Mouse (Mus musculus) lung, adult 2 months (tissue): Measurements from ENCODE around the gene Rai14. TPM values are rescaled to one million over a fixed set of nuclear protein-coding genes. Genes with fewer than 3 reads are reported as not detected.
"Not testable (repeated sequence)": the region's sequence is repeated elsewhere in the genome, so short reads cannot be mapped to it uniquely, and the experiment has no call there.

Experiments used
- DNase-seq: peaks from one replicate; pipeline ENCODE4 v3.0.0; 2022
- H3K4me1 ChIP-seq: fragments of 200-500 bp; 2 replicates; pipeline ENCODE4 v1.6.1; 2011; ENCODE audit warnings: low read length; ENCODE audit not compliant: control insufficient read depth, insufficient read depth
- H3K4me3 ChIP-seq: fragments of 200-500 bp; replicated peaks from 2 replicates; pipeline ENCODE3; 2011; ENCODE audit warnings: low read depth, mild to moderate bottlenecking, control low read depth, low read length; ENCODE audit errors: extremely low read depth
- CTCF ChIP-seq: fragments of 200-500 bp; IDR thresholded peaks from 2 replicates; pipeline ENCODE4 v1.5.1; 2011; ENCODE audit warnings: mild to moderate bottlenecking, low read length, control low read depth; ENCODE audit not compliant: insufficient read depth
- POLR2A ChIP-seq: fragments of 200-500 bp; IDR thresholded peaks from 2 replicates; pipeline ENCODE4 v1.6.1; 2011; ENCODE audit warnings: low read depth, mild to moderate bottlenecking, control low read depth, low read length, borderline replicate concordance; ENCODE audit errors: extremely low read depth
- WGBS: fragments of 180-500 bp; shearing (Covaris S2); methylation state at CpG from one replicate; pipeline ENCODE4 v1.1.7; 2018; 5-methylcytosine and 5-hydroxymethylcytosine counted together
- polyA plus RNA-seq: library from polyadenylated mRNA; depleted of rRNA; stranded (reverse); fragments of >200 nt; gene quantifications from 2 replicates; pipeline ENCODE4 v1.2.3, GENCODE M21; 2012; rRNA removed

Rai14 gene
- polyA plus RNA-seq, 1 experiment, result 14.3 TPM

- no peak for DNase-seq
- Histone ChIP-seq H3K4me3 (no peak overlapping the region), H3K4me1 (no peaks in the 10 kb centered on the region; the same call in 1 of the 2 replicates)
- WGBS, result 68% methylated on average over 16 of the region's 16 CpGs
- no peak for TF ChIP-seq POLR2A
- TF ChIP-seq CTCF, result no peak
Observed at GRCm38 (mm10) chr15:10540271-10541088, 173.9 kb downstream of the Rai14 start.

- Histone ChIP-seq H3K4me1 (no peaks in the 10 kb centered on the region; the same call in 1 of the 2 replicates), H3K4me3 (no peak overlapping the region)
- no peak for DNase-seq
- TF ChIP-seq CTCF (no peak), POLR2A (no peak)
- WGBS, result 76% methylated on average over 7 of the region's 7 CpGs
Observed at GRCm38 (mm10) chr15:10535969-10536368, 178.5 kb downstream of the Rai14 start.

GRCm38 (mm10) chr15:10534591-10534990, 179.8 kb downstream of the Rai14 start:
- 79% methylated on average over 5 of the region's 5 CpGs for WGBS
- DNase-seq, result no peak
- TF ChIP-seq CTCF (0 out of 2 replicates have a peak, but pooled peaks have one; percentile 4), POLR2A (no peak)
- no peak overlapping the region for H3K4me3 ChIP-seq
- H3K4me1 ChIP-seq, result no peaks in the 10 kb centered on the region

GRCm38 (mm10) chr15:10533361-10533760, 181.1 kb downstream of the Rai14 start:
- 78% methylated on average over 10 of the region's 10 CpGs for WGBS
- H3K4me1 ChIP-seq, H3K4me3 ChIP-seq, DNase-seq: not testable (repeated sequence)

- WGBS, result 80% methylated on average over 4 of the region's 4 CpGs
- H3K4me3 ChIP-seq, result no peak overlapping the region
- TF ChIP-seq CTCF (no peak), POLR2A (no peak)
Observed at GRCm38 (mm10) chr15:10531352-10531751, 183.1 kb downstream of the Rai14 start.

GRCm38 (mm10) chr15:10525896-10526295, 188.5 kb downstream of the Rai14 start:
- 54% methylated on average over 1 of the region's 1 CpGs for WGBS
- H3K4me3 ChIP-seq, result no peak overlapping the region

More at GRCm38 (mm10) chr15:10531352-10531751, 183.1 kb downstream of the Rai14 start:
- H3K4me1 ChIP-seq, result no peaks in the 10 kb centered on the region
- DNase-seq, result no peak

More at GRCm38 (mm10) chr15:10525896-10526295, 188.5 kb downstream of the Rai14 start:
- TF ChIP-seq CTCF, result no peak
- no peak for TF ChIP-seq POLR2A
- no peaks in the 10 kb centered on the region for H3K4me1 ChIP-seq
- DNase-seq, result no peak

Other genes starting within 250 kb of the Rai14 start
- gene Dnajc21, start 244.1 kb downstream of the Rai14 start, polyA plus RNA-seq, result 1.2 and 1.9 TPM in 2 replicates
- gene Brix1, start 228.7 kb downstream of the Rai14 start, polyA plus RNA-seq, result 0.87 and 1.5 TPM in 2 replicates
- 6.8 and 8.3 TPM in 2 replicates for gene Rad1, start 228.6 kb downstream of the Rai14 start, polyA plus RNA-seq
- not detected in 2 replicates for gene Ttc23l, start 156.0 kb downstream of the Rai14 start, polyA plus RNA-seq
- 0.38 and 1.7 TPM in 2 replicates for gene C1qtnf3, start 237.7 kb upstream of the Rai14 start, polyA plus RNA-seq